Mouse (Mus musculus): ENCODE results near the gene Zc3h4.

The Zc3h4 gene

GRCm38 (mm10) chr7:16441241-16441640 is 40.5 kb downstream of the Zc3h4 start:
- DNase-seq = no peak

- DNase-seq = no peak
Observed at GRCm38 (mm10) chr7:16451656-16452055, 50.9 kb downstream of the Zc3h4 start.

- DNase-seq = peak; percentile 96
Observed at GRCm38 (mm10) chr7:16452587-16453073, 51.9 kb downstream of the Zc3h4 start, which contains the start of gene Tmem160. Gene Tmem160, plus strand, starts transcription at chr7:16452779.

GRCm38 (mm10) chr7:16453118-16453711 is 52.5 kb downstream of the Zc3h4 start:
- peak; percentile 72 for DNase-seq

- no peak for DNase-seq
Observed at GRCm38 (mm10) chr7:16455016-16455415, 54.3 kb downstream of the Zc3h4 start.

GRCm38 (mm10) chr7:16456289-16456688 is 55.6 kb downstream of the Zc3h4 start:
- DNase-seq = no peak

- no peak for DNase-seq
Observed at GRCm38 (mm10) chr7:16460566-16460965, 59.9 kb downstream of the Zc3h4 start.

- DNase-seq = no peak
Observed at GRCm38 (mm10) chr7:16461151-16461550, 60.4 kb downstream of the Zc3h4 start.

GRCm38 (mm10) chr7:16461705-16462104 is 61.0 kb downstream of the Zc3h4 start:
- DNase-seq = no peak

- peak; percentile 79 for DNase-seq
Observed at GRCm38 (mm10) chr7:16463214-16463613, 62.5 kb downstream of the Zc3h4 start.

- DNase-seq = peak; percentile 82
Observed at GRCm38 (mm10) chr7:16465160-16465559, 64.5 kb downstream of the Zc3h4 start.

GRCm38 (mm10) chr7:16465568-16465967 is 64.9 kb downstream of the Zc3h4 start:
- DNase-seq = no peak

- no peak for DNase-seq
Observed at GRCm38 (mm10) chr7:16466565-16466964, 65.9 kb downstream of the Zc3h4 start.

GRCm38 (mm10) chr7:16468115-16468514 is 67.4 kb downstream of the Zc3h4 start:
- no peak for DNase-seq

- no peak for DNase-seq
Observed at GRCm38 (mm10) chr7:16471549-16471948, 70.8 kb downstream of the Zc3h4 start.

- no peak for DNase-seq
Observed at GRCm38 (mm10) chr7:16472116-16472709, 71.5 kb downstream of the Zc3h4 start.

- DNase-seq = no peak
Observed at GRCm38 (mm10) chr7:16473847-16474246, 73.1 kb downstream of the Zc3h4 start.

- DNase-seq = no peak
Observed at GRCm38 (mm10) chr7:16474445-16474844, 73.7 kb downstream of the Zc3h4 start.

- DNase-seq = no peak
Observed at GRCm38 (mm10) chr7:16475321-16475720, 74.6 kb downstream of the Zc3h4 start.

GRCm38 (mm10) chr7:16475764-16476599 is 75.3 kb downstream of the Zc3h4 start:
- no peak for DNase-seq

GRCm38 (mm10) chr7:16476600-16476989 is 75.9 kb downstream of the Zc3h4 start:
- no peak for DNase-seq

GRCm38 (mm10) chr7:16477628-16478027 is 76.9 kb downstream of the Zc3h4 start, which contains the start of gene Npas1:
Gene Npas1, minus strand, starts transcription at chr7:16477728.
- DNase-seq = no peak
